Mouse (Mus musculus) embryonic facial prominence, embryonic 11.5 days (tissue): Measurements from ENCODE around the gene Trit1. TPM values are rescaled to one million over a fixed set of nuclear protein-coding genes. Genes with fewer than 3 reads are reported as not detected.
A peak's percentile ranks its signal among the peaks of the same experiment; 100 is the strongest.
"Not testable (repeated sequence)": the region's sequence is repeated elsewhere in the genome, so short reads cannot be mapped to it uniquely, and the experiment has no call there.

Experiments used
- ATAC-seq: fragments of 200-750 bp; cut with Nextera tagmentation; replicated peaks from 2 replicates; pipeline ENCODE4 v1.8.0; 2017; ENCODE audit warnings: low read depth; ENCODE audit not compliant: insufficient number of reproducible peaks, low FRiP score, low TSS enrichment
- DNase-seq: peaks from one replicate; pipeline ENCODE4 v3.0.0-alpha.2; 2015; ENCODE audit warnings: low spot score
- H3K27ac ChIP-seq: fragments of 300-500 bp; sonication (generic); replicated peaks from 2 replicates; pipeline ENCODE4 v1.5.1; 2014; ENCODE audit warnings: mild to moderate bottlenecking, low read depth, low read length, control low read depth
- H3K27me3 ChIP-seq: fragments of 300-500 bp; sonication (generic); 2 replicates; pipeline ENCODE4 v1.6.1; 2014; ENCODE audit warnings: mild to moderate bottlenecking, low read length, moderate library complexity, mixed read lengths; ENCODE audit not compliant: control insufficient read depth, insufficient read depth
- H3K36me3 ChIP-seq: fragments of 300-500 bp; sonication (generic); replicated peaks from 2 replicates; pipeline ENCODE4 v1.6.1; 2014; ENCODE audit warnings: low read depth, mild to moderate bottlenecking, low read length, moderate library complexity, mixed read lengths; ENCODE audit not compliant: control insufficient read depth, insufficient read depth
- H3K4me1 ChIP-seq: fragments of 300-500 bp; sonication (generic); 2 replicates; pipeline ENCODE4 v1.6.1; 2014; ENCODE audit warnings: low read length, mixed read lengths; ENCODE audit not compliant: control insufficient read depth, insufficient read depth
- H3K4me2 ChIP-seq: fragments of 300-500 bp; sonication (generic); 2 replicates; pipeline ENCODE4 v1.6.1; 2014; ENCODE audit warnings: low read depth, mild to moderate bottlenecking, control low read depth, low read length, moderate library complexity
- H3K4me3 ChIP-seq: fragments of 300-500 bp; sonication (generic); 2 replicates; pipeline ENCODE4 v1.5.1; 2014; ENCODE audit warnings: low read depth, low read length, control low read depth
- H3K9ac ChIP-seq: fragments of 300-500 bp; sonication (generic); replicated peaks from 2 replicates; pipeline ENCODE4 v1.6.1; 2014; ENCODE audit warnings: mild to moderate bottlenecking, control low read depth, low read length
- H3K9me3 ChIP-seq: fragments of 300-500 bp; sonication (generic); replicated peaks from 2 replicates; pipeline ENCODE4 v1.6.1; 2016; ENCODE audit warnings: mild to moderate bottlenecking, low read length, inconsistent platforms, mixed read lengths; ENCODE audit not compliant: control insufficient read depth
- WGBS: fragments of 180-500 bp; shearing (Covaris S2); extraction: QIAGEN DNeasy Blood & Tissue Kit; methylation state at CpG from one replicate; pipeline ENCODE4 v1.1.7; 2014; 5-methylcytosine and 5-hydroxymethylcytosine counted together
- polyA plus RNA-seq: library from polyadenylated mRNA; unstranded; fragments of >200 nt; fragmentation: Nextera tagmentation; extraction: Ambion mirVana; gene quantifications from 2 replicates; pipeline ENCODE4 v1.2.1, GENCODE M21; 2014

The Trit1 gene
- polyA plus RNA-seq, 1 experiment from 2014 or later = 21.9 TPM

DNA sequence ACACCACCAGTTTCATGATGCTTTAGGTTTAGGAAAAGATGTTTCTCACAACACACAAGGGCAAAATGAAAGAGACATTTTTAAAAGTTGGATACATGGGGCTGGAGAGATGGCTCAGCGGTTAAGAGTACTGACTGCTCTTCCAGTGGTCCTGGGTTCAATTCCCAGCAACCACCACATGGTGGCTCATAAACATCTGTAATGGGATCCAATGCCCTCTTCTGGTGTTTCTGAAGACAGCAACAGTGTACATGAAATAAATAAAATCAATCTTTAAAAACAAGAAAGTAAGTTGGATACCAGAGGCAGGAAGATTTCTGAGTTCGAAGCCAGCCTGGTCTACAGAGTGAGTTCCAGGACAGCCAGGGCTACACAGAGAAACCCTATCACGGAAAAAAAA lies 28.4 kb upstream of the Trit1 start:
- H3K36me3 ChIP-seq, H3K27me3 ChIP-seq, H3K4me3 ChIP-seq, H3K4me1 ChIP-seq, H3K9me3 ChIP-seq, H3K4me2 ChIP-seq, H3K9ac ChIP-seq, H3K27ac ChIP-seq, DNase-seq, ATAC-seq: not testable (repeated sequence)
- WGBS = 56% methylated on average over 3 of the region's 3 CpGs

- WGBS = 77% methylated on average over 1 of the region's 1 CpGs
- no peak overlapping the region for H3K4me3 ChIP-seq
- H3K4me2 ChIP-seq = no peak overlapping the region
- no peaks in the 10 kb centered on the region for H3K36me3 ChIP-seq
- no peak overlapping the region for H3K9ac ChIP-seq
- H3K4me1 ChIP-seq = no peaks in the 10 kb centered on the region
- ATAC-seq (no peak), DNase-seq (no peak)
- H3K9me3 ChIP-seq = no peaks in the 10 kb centered on the region
- no peaks in the 10 kb centered on the region for H3K27me3 ChIP-seq
- no peak overlapping the region for H3K27ac ChIP-seq
Measured at GRCm38 (mm10) chr4:122991177-122991576, 25.2 kb upstream of the Trit1 start.

DNA sequence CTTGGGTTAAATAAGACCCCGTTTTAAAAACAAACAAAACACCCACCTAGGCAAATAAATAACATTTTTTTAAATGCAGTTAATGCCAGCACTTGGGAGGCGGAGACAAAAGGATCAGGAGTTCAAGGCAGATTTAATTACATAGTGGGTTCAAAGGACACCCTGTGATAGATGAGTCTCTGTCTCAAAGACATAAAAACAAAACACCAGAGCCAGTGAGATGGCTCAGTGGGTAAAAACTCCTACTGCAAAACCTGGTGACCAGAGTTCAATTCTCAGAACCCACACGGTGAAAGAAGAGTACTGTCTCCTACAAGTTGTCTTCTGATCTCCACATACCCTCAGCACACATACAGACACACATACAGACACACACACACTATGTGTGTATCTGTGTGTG lies 24.1 kb upstream of the Trit1 start:
- no peak overlapping the region for H3K4me3 ChIP-seq
- no peak for DNase-seq
- 67% methylated on average over 3 of the region's 3 CpGs for WGBS
- H3K36me3 ChIP-seq = no peaks in the 10 kb centered on the region
- no peak overlapping the region for H3K4me2 ChIP-seq
- no peaks in the 10 kb centered on the region for H3K4me1 ChIP-seq
- no peak overlapping the region for H3K27ac ChIP-seq
- no peaks in the 10 kb centered on the region for H3K27me3 ChIP-seq
- ATAC-seq = no peak
- no peaks in the 10 kb centered on the region for H3K9me3 ChIP-seq
- no peak overlapping the region for H3K9ac ChIP-seq

DNA sequence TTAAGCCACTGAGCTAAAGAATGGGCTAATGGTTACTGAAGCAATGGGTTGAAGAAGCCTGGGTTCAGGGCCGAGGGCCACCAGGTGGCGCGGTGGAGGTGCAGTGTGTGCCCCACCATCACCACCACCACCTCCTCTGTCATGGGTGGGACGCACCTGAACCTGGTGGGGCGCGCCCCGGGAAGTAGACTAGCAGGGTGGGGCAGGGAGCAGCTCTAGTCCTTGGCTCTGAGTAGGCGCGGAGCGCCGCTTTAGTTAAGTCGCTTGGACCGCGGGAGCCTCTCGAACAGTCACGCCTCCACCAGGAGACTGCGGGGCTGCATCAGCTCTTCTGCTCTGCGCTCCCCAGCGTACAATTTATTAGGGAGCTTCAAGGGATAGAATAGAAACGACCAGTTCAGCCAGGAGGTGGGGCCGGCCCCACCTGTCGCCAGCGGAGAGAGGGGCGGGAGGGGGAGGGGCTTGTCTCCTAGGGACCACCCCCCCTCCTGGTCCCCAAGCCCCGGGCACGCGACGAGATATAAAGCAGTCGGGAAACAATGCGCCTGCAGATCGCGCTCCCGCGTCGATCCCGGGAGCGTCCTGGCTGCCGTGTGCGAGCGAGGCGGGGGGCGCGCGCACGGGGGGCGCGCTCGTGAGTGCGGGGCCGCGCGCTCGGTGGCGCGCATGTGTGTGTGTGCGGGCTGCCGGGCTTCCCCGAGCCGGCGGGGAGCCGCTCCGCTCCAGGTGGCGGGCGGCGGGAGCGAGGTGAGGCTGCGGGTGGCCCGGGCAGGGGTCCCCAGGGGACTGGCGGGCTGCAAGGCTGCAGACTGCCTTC lies 20.8 kb upstream of the Trit1 start, which contains the start of gene Mycl:
Gene Mycl (plus strand): TSS at position 249 of the 817 bp plus-strand sequence.
- Histone ChIP-seq H3K4me3 (peak within 1 kb of the TSS; percentile 82), H3K4me2 (peak within 1 kb of the TSS; percentile 92), H3K9ac (peak within 1 kb of the TSS; percentile 93), H3K36me3 (no peaks in the 10 kb centered on the region; the same call in 1 of the 2 replicates), H3K27me3 (no peaks in the 10 kb centered on the region), H3K27ac (peak within 1 kb of the TSS; percentile 89), H3K4me1 (no peaks in the 10 kb centered on the region), H3K9me3 (no peaks in the 10 kb centered on the region)
- ATAC-seq (peak; percentile 74), DNase-seq (peak; percentile 90)
- WGBS = under 1% methylated on average over 48 of the region's 69 CpGs

DNA sequence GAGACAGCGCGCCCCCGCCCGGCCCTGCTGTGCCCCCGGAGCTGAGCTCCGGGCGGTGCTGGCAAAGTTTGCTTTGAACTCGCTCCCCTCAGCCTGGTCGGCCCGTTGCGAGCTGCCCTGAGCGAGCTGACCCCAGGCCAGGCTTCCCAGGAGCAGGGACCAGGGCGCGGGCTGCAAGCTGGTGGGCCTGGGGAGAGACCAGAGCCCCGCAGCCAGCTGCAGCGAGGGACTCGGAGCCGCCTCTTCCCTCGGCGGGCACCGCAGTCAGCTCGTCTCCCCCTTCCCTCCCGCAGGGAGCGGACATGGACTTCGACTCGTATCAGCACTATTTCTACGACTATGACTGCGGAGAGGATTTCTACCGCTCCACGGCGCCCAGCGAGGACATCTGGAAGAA lies 20.2 kb upstream of the Trit1 start:
- WGBS = 0% methylated on average over 26 of the region's 32 CpGs
- H3K27me3 ChIP-seq = no peaks in the 10 kb centered on the region
- H3K9ac ChIP-seq = peak overlapping the region; percentile 93
- no peaks in the 10 kb centered on the region for H3K4me1 ChIP-seq
- H3K9me3 ChIP-seq = no peaks in the 10 kb centered on the region
- DNase-seq = peak; percentile 49
- H3K36me3 ChIP-seq = no peaks in the 10 kb centered on the region; the same call in 1 of the 2 replicates
- peak overlapping the region; percentile 89 for H3K27ac ChIP-seq
- ATAC-seq = peak; percentile 27
- H3K4me3 ChIP-seq = peak overlapping the region; percentile 82
- H3K4me2 ChIP-seq = peak overlapping the region; percentile 92

DNA sequence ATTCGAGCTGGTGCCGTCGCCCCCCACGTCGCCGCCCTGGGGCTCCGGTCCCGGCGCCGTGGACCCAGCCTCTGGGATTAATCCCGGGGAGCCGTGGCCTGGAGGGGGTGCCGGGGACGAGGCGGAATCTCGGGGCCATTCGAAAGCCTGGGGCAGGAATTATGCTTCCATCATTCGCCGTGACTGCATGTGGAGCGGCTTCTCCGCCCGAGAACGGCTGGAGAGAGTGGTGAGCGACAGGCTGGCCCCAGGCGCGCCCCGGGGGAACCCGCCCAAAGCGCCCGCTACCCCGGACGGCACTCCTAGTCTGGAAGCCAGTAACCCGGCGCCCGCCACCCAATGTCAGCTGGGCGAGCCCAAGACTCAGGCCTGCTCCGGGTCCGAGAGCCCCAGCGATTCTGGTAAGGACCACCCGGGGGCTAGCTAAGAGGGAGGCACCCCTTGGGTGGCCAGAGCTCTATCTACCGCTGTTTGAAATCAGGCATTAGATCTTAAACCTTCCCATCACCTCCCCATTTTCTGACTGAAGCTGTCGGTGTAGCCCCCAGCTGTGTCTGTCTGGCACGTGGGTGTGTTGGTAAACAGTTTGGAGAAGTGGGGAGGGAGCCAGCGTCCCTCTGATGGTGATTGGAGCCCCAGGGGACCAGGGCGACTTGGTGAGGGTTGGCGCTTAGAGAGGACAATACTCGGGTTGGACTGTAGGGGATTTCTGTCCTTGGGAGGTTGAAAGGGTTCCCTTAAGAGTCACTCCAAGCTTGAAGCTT lies 19.6 kb upstream of the Trit1 start:
- Histone ChIP-seq H3K9me3 (no peaks in the 10 kb centered on the region), H3K27me3 (no peaks in the 10 kb centered on the region), H3K4me2 (peak overlapping the region; percentile 92), H3K9ac (peak overlapping the region; percentile 93), H3K4me1 (no peaks in the 10 kb centered on the region), H3K36me3 (no peaks in the 10 kb centered on the region; the same call in 1 of the 2 replicates), H3K27ac (peak overlapping the region; percentile 89), H3K4me3 (peak overlapping the region; percentile 82)
- ATAC-seq (peak; percentile 14; the same call in 1 of the 2 replicates), DNase-seq (peak; percentile 72)
- under 1% methylated on average over 47 of the region's 47 CpGs for WGBS

GRCm38 (mm10) chr4:122998537-122999262 lies 17.7 kb upstream of the Trit1 start:
- ATAC-seq = peak; percentile 40; the same call in 1 of the 2 replicates
- no peaks in the 10 kb centered on the region for H3K27me3 ChIP-seq
- H3K4me1 ChIP-seq = no peaks in the 10 kb centered on the region
- H3K9ac ChIP-seq = peak overlapping the region; percentile 51
- no peaks in the 10 kb centered on the region for H3K9me3 ChIP-seq
- H3K4me2 ChIP-seq = peak overlapping the region; percentile 92
- peak overlapping the region; percentile 62; the same call in 1 of the 2 replicates for H3K27ac ChIP-seq
- peak overlapping the region; percentile 82 for H3K4me3 ChIP-seq
- WGBS = 15% methylated on average over 12 of the region's 12 CpGs
- DNase-seq = peak; percentile 81
- no peaks in the 10 kb centered on the region; the same call in 1 of the 2 replicates for H3K36me3 ChIP-seq
